Mouse (Mus musculus): ENCODE results near the gene Nt5c3b. TPM values are rescaled to one million over a fixed set of nuclear protein-coding genes. Genes with fewer than 3 reads are reported as not detected.

The Nt5c3b gene
- total RNA-seq, 1 experiment from 2014 or later = 20.9 TPM

GRCm38 (mm10) chr11:100403445-100404134, 38.0 kb downstream of the Nt5c3b start:
- no peak for ATAC-seq (ENCODE audit: extremely low read depth, insufficient number of reproducible peaks, low FRiP score, poor library complexity, severe bottlenecking)

GRCm38 (mm10) chr11:100402682-100403081, 38.9 kb downstream of the Nt5c3b start:
- no peak for ATAC-seq (ENCODE audit: extremely low read depth, insufficient number of reproducible peaks, low FRiP score, poor library complexity, severe bottlenecking)

GRCm38 (mm10) chr11:100402240-100402639, 39.4 kb downstream of the Nt5c3b start:
- ATAC-seq (ENCODE audit: extremely low read depth, insufficient number of reproducible peaks, low FRiP score, poor library complexity, severe bottlenecking) = no peak

GRCm38 (mm10) chr11:100400842-100401241, 40.8 kb downstream of the Nt5c3b start:
- ATAC-seq (ENCODE audit: extremely low read depth, insufficient number of reproducible peaks, low FRiP score, poor library complexity, severe bottlenecking) = no peak

GRCm38 (mm10) chr11:100399727-100400538, 41.7 kb downstream of the Nt5c3b start:
- no peak for ATAC-seq (ENCODE audit: extremely low read depth, insufficient number of reproducible peaks, low FRiP score, poor library complexity, severe bottlenecking)

GRCm38 (mm10) chr11:100399320-100399719, 42.3 kb downstream of the Nt5c3b start:
- no peak for ATAC-seq (ENCODE audit: extremely low read depth, insufficient number of reproducible peaks, low FRiP score, poor library complexity, severe bottlenecking)

- no peak for ATAC-seq (ENCODE audit: extremely low read depth, insufficient number of reproducible peaks, low FRiP score, poor library complexity, severe bottlenecking)
These were observed 43.1 kb downstream of the Nt5c3b start for GRCm38 (mm10) chr11:100398517-100398916.

GRCm38 (mm10) chr11:100397600-100398389, 43.8 kb downstream of the Nt5c3b start, which contains the start of gene Jup:
Jup (minus strand) TSS chr11:100397763.
- ATAC-seq (ENCODE audit: extremely low read depth, insufficient number of reproducible peaks, low FRiP score, poor library complexity, severe bottlenecking) = peak; percentile 81

GRCm38 (mm10) chr11:100396886-100397599, 44.6 kb downstream of the Nt5c3b start:
- no peak for ATAC-seq (ENCODE audit: extremely low read depth, insufficient number of reproducible peaks, low FRiP score, poor library complexity, severe bottlenecking)

GRCm38 (mm10) chr11:100395861-100396631, 45.6 kb downstream of the Nt5c3b start:
- no peak for ATAC-seq (ENCODE audit: extremely low read depth, insufficient number of reproducible peaks, low FRiP score, poor library complexity, severe bottlenecking)

GRCm38 (mm10) chr11:100395200-100395599, 46.4 kb downstream of the Nt5c3b start:
- ATAC-seq (ENCODE audit: extremely low read depth, insufficient number of reproducible peaks, low FRiP score, poor library complexity, severe bottlenecking) = no peak

GRCm38 (mm10) chr11:100394353-100395074, 47.1 kb downstream of the Nt5c3b start:
- ATAC-seq (ENCODE audit: extremely low read depth, insufficient number of reproducible peaks, low FRiP score, poor library complexity, severe bottlenecking) = no peak

- no peak for ATAC-seq (ENCODE audit: extremely low read depth, insufficient number of reproducible peaks, low FRiP score, poor library complexity, severe bottlenecking)
These were observed 47.9 kb downstream of the Nt5c3b start for GRCm38 (mm10) chr11:100393733-100394132.

- no peak for ATAC-seq (ENCODE audit: extremely low read depth, insufficient number of reproducible peaks, low FRiP score, poor library complexity, severe bottlenecking)
These were observed 48.6 kb downstream of the Nt5c3b start for GRCm38 (mm10) chr11:100392958-100393357.

GRCm38 (mm10) chr11:100391884-100392345, 49.7 kb downstream of the Nt5c3b start:
- no peak for ATAC-seq (ENCODE audit: extremely low read depth, insufficient number of reproducible peaks, low FRiP score, poor library complexity, severe bottlenecking)

GRCm38 (mm10) chr11:100391081-100391883, 50.3 kb downstream of the Nt5c3b start:
- no peak for ATAC-seq (ENCODE audit: extremely low read depth, insufficient number of reproducible peaks, low FRiP score, poor library complexity, severe bottlenecking)
